Mouse (Mus musculus): ENCODE data around the gene Akap13.

- TF ChIP-seq POLR2A (IDR thresholded peaks at IDR 0.05; ENCODE audit: extremely low read depth, insufficient read depth, low read length) = no peak
- TF ChIP-seq CTCF (IDR thresholded peaks at IDR 0.05; ENCODE audit: extremely low read depth, insufficient read depth, low read length) = no peak
Observed at GRCm38 (mm10) chr7:75412568-75412967, 42.8 kb upstream of the Akap13 start.

All from cortical plate, adult 2 months (tissue).